Mouse (Mus musculus) urinary bladder, postnatal 0 days (tissue): Measurements from ENCODE around the gene Arpc1a. TPM values are rescaled to one million over a fixed set of nuclear protein-coding genes. Genes with fewer than 3 reads are reported as not detected.

Experiments
- polyA plus RNA-seq: library from polyadenylated mRNA; unstranded; fragments of >200 nt; fragmentation: Nextera tagmentation; extraction: Ambion mirVana; gene quantifications from 2 replicates; pipeline ENCODE4 v1.2.1, GENCODE M21; 2015

Arpc1a gene
- 188 and 216 TPM in 2 replicates for polyA plus RNA-seq

GRCm38 (mm10) chr5:145083632-145084451, at the start of gene Arpc1a, which contains the start of gene Kpna7:
TSS of gene Arpc1a (plus strand) at chr5:145083830.
TSS of gene Kpna7 (minus strand) at chr5:145084030.

GRCm38 (mm10) chr5:145042690-145043089, 40.9 kb upstream of the Arpc1a start, which contains the start of gene 1700018F24Rik:
TSS of gene 1700018F24Rik (plus strand) at chr5:145042990.

DNA sequence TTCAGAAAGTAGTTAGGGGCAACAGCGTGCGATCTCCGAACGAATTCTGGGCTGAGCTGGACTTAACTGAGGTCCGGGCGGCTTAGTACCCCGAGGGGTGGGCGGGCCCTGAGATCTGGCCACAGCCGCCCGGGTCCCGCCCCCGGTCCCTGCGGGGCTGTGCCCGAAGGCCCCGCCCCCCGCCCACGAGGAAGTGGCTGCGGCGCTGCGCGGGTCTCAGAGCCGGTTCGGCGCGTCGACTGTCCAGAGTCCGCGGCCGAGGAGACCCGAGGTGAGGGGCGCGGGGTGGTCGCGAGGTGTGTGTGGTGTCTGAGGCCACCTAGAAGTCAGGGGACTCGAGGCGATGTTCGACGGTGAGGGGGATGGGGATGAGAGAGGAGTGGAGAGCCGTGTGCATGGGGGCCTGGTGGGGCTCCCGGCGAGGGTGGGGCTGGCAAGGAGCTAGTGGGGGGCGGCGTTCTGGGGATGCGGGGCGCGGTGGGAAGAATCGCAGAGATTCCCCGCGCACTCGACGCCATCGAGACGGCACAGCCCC, 30.5 kb downstream of the Arpc1a start, which contains the start of gene Arpc1b:
TSS of gene Arpc1b (plus strand) at position 145 of the 535 bp plus-strand sequence.

GRCm38 (mm10) chr5:145139571-145140519, 56.2 kb downstream of the Arpc1a start, which contains the start of the genes Pdap1 and Bud31:
TSS of gene Pdap1 (minus strand) at chr5:145140238.
TSS of gene Bud31 (plus strand) at chr5:145140362.

Other genes starting within 250 kb of the Arpc1a start
- gene Smurf1, start 118.0 kb upstream of the Arpc1a start, polyA plus RNA-seq: 12.3 and 13.1 TPM in 2 replicates
- gene Gm4871, start 51.1 kb upstream of the Arpc1a start, polyA plus RNA-seq: not detected in 2 replicates
- gene 1700018F24Rik, start 40.8 kb upstream of the Arpc1a start, polyA plus RNA-seq: not detected in 2 replicates
- gene Kpna7, start 200 bp downstream of the Arpc1a start, polyA plus RNA-seq: not detected in 2 replicates
- gene Arpc1b, start 30.4 kb downstream of the Arpc1a start, polyA plus RNA-seq: 381 and 490 TPM in 2 replicates
- gene Pdap1, start 56.4 kb downstream of the Arpc1a start, polyA plus RNA-seq: 49.6 and 60.3 TPM in 2 replicates
- 127 and 128 TPM in 2 replicates for gene Bud31, start 56.5 kb downstream of the Arpc1a start, polyA plus RNA-seq
- gene Ptcd1, start 83.3 kb downstream of the Arpc1a start, polyA plus RNA-seq: 8.5 TPM in 2 replicates
- 17.6 and 20.6 TPM in 2 replicates for gene Cpsf4, start 83.4 kb downstream of the Arpc1a start, polyA plus RNA-seq
- 609 and 628 TPM in 2 replicates for gene Atp5j2, start 108.2 kb downstream of the Arpc1a start, polyA plus RNA-seq
- gene Zkscan14, start 118.0 kb downstream of the Arpc1a start, polyA plus RNA-seq: 5.6 and 6.2 TPM in 2 replicates
- 5.3 and 5.5 TPM in 2 replicates for gene Zkscan5, start 120.7 kb downstream of the Arpc1a start, polyA plus RNA-seq
- gene Zfp655, start 147.9 kb downstream of the Arpc1a start, polyA plus RNA-seq: 28.1 and 29.6 TPM in 2 replicates
- gene Zscan25, start 196.7 kb downstream of the Arpc1a start, polyA plus RNA-seq: 0.46 and 0.57 TPM in 2 replicates